Mouse (Mus musculus): ENCODE data around the gene Dis3.

DNA sequence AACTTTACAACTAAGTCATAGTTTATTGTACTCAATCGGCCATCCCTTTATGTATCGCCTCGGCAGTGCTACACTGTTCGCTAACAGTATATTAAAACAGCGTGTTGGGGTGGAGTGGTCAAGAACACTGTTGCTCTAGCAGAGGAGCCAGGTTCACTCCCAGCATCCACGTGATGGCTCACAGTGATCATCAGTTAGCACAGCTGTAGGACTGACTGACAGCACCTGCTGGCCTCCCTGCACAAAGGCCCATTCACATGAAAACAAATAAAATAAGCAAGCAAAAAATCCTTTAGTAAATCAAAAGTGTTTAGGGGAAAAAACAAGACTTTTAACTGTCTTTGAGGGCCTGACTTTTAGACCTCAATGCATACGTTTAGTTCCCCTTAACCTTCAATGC, 10.6 kb downstream of the Dis3 start:
- TF ChIP-seq POLR2A (IDR thresholded peaks at IDR 0.05; ENCODE audit: borderline replicate concordance, extremely low read depth, low read depth, low read length) (no peak), CTCF (IDR thresholded peaks at IDR 0.05; ENCODE audit: insufficient read depth, low read length) (no peak)

All from lung, adult 2 months (tissue).